Mouse (Mus musculus) B cell, adult 2 months (primary cell): ENCODE results near the gene Fam107b.

Source experiments
- DNase-seq, 2 experiments: peaks; one replicate each; pipeline ENCODE4 v3.0.0; 2022

Fam107b gene

GRCm38 (mm10) chr2:3713212-3713681 lies 143.0 kb downstream of the Fam107b start:
- DNase-seq = peak; percentile 100

DNA sequence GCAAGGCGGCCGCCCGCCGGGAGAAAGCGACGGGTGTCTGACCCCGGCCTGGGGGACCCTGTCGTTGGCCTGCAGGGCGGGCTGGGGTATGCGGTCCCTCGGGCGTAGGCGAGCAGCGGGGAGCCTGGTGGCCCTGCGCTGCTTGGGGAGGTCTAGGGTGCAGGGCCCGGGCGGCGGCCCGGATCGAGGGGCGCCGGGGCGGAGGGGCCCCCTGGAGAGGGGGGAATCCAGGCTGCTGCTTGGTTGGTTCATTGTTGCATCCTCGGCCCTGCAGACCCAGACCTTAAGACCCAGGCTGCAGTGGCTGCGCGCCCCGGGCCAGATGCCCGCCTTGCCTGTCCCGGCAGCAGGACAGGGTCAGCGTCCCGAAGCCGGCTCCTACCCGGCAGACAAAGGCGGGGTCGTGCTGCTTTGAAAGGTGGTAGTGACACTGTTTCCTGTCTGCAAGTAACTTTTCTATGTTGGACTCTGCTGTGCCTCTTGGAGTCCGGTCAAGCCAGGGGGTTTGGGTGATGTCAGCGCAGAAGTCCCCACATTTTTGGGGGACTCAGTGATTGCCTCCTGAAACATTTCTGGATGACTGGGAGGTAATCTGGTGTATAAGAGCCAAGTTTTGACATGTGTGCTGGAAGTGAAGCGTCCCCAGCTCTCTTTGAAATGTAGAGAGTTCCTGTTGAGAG lies 143.5 kb downstream of the Fam107b start:
- DNase-seq = peak; percentile 67 to 69

- DNase-seq = peak in 1 of 2 experiments; percentile 23
These were observed 144.2 kb downstream of the Fam107b start for GRCm38 (mm10) chr2:3714511-3714910.

DNA sequence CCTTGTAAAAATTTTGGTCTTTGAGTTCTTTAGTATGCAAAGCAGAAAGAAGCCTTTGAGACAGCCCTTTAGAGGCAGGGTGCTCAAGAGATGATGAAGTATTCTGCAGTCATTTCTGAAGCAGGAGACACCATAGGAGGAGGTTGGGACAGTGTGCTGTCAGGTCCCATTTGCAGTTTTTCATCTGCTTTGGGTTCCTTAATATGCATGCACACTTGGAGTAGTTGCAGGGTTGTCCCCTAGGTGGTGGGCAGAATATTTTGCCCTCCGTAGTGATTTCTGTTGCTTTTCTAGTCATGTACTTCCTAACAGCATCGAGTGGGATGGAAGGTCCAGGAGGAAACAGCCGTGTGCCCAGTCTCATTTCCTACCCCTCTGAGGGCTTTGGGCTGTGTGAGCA lies 145.1 kb downstream of the Fam107b start:
- DNase-seq = peak; percentile 64 to 69

DNA sequence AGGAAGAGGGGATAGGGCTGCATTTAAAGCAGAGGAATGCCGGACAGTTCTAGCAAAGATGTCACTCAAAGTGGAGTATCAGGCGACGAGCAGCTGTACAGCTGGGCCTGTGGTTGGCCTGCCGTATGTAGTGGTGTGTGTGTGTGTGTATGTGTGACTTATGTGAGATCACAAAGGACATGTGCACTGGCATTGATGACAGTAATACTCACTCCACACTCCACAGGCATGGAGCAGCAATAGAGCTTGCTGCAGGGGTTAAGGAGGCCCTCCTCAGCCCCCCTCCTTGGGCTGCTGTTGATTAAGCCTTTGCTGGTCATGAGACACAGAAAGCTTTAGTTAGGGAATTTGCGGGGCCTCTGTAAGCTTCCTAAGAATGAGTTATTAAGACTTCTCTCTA lies 147.0 kb downstream of the Fam107b start:
- DNase-seq = peak in 1 of 2 experiments; percentile 33

- peak in 1 of 2 experiments; percentile 42 for DNase-seq
These were observed 147.6 kb downstream of the Fam107b start for GRCm38 (mm10) chr2:3717847-3718246.

DNA sequence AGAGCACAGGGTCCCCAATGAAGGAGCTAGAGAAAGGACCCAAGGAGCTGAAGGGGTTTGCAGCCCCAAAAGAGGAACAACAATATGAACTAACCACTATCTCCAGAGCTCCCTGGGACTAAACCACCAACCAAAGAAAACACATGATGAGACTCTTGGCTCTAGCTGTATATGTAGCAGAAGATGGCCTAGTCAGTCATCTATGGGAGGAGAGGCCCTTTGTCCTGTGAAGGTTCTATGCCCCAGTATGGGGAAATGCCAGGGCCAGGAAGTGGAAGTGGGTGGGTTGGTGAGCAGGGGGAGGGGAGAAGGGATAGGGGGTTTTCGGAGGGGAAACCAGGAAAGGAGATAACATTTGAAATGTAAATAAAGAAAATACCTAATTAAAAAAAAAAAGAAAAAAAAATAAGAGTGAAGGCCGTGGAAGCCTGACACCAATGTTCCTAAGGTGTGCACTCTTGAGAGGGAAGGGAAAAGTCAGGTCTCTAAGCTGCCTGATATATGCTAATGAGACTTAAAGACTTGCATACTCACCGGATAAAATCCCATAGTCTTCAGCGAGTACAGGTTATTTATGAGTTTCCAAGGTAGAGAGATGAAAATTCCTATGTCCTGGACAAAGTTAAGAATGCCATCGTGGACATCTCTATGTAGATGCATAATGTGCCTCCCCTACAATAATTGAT lies 149.3 kb downstream of the Fam107b start:
- peak; percentile 46 to 53 for DNase-seq

GRCm38 (mm10) chr2:3721107-3721506 lies 150.8 kb downstream of the Fam107b start:
- no peak for DNase-seq

GRCm38 (mm10) chr2:3721974-3722373 lies 151.7 kb downstream of the Fam107b start:
- no peak for DNase-seq

- peak; percentile 58 to 63 for DNase-seq
These were observed 153.3 kb downstream of the Fam107b start for GRCm38 (mm10) chr2:3723391-3724106.

- peak; percentile 75 to 76 for DNase-seq
These were observed 156.3 kb downstream of the Fam107b start for GRCm38 (mm10) chr2:3726501-3727078.

DNA sequence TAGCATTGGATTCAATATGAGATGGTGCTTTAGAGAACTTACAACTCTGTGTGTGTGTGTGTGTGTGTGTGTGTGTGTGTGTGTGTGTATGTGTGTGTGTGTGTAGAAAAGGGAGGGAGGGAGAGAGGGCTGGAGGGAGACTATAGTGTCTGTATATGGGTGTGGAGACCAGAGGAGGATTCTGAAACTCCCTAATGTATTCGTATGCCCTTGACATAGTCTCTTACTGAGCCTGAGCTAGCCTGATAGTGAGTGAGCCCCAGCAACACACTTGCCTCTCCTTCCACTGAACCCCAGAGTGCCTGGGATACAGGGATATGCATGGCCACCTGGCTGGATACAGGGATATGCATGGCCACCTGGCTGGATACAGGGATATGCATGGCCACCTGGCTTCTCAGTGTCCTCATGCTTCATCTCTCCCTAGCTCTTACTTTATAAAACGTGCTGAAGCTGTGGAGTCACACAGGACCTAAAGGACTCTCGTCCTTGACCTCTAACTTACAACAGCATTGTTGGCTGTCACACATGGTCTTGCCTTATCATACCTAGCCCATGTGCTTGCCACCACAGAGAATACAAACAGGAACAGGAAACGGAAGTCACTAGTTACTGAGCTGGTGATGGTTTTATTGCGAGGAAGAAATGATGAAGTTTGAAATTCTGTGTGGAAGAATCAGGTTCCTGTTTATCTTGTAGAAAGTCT lies 157.1 kb downstream of the Fam107b start:
- peak; percentile 70 to 71 for DNase-seq

GRCm38 (mm10) chr2:3728090-3728489 lies 157.8 kb downstream of the Fam107b start:
- DNase-seq = peak in 1 of 2 experiments; percentile 24

- no peak for DNase-seq
These were observed 159.3 kb downstream of the Fam107b start for GRCm38 (mm10) chr2:3729586-3729985.

DNA sequence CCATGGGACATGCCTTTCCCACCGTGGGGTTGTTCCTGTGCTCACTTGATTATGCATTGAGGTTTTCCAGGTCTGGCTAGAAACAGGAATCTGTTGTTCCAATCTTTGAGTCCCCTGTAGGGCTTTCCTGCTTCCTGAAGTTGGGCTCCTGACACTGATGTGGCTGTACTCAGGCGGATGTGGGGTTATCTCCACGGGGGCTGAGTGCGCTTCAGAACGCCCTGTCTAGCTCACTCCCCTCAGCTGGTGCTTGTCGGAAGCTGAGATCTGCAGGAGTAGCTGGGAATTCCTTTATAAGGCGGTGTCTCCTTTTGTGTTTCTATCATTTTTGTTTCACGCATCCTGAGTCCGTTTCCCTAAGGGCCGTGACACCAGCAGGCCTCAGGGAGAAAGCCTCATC lies 160.5 kb downstream of the Fam107b start:
- peak; percentile 42 to 49 for DNase-seq

DNA sequence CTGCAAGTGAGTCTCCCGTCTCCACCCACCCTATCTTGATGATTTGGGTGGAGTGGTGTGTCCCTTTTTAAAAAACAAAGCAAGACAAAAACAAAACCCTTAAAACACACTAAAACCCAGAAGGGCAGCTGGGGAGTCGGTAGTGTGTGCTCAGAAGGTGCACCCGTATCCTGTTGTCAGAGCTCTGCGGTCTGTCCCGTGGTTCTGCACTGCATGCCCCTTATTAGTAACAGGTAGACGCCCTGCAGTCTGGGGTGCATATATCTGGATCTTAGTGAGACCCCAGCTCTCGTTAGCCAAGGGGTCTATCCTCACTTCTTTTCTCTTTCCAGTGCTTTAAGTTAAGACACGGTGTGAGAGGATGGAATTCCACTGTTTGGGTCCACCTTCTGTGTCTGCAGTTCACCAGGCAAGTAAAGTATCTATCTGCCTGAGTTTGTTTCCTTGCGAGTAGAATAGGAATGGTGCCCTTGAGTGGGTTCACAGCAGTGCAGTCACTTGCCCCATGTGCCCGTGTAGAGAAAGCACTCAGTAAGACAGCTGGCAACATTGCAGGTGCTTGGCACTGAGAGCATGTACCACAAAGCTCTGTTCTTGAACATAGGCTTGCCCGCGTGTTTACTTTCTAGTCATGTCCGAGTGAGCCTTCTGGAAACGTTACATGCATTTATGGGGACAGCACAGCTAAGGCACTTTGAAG lies 161.2 kb downstream of the Fam107b start:
- peak; percentile 76 to 80 for DNase-seq

- DNase-seq = no peak
These were observed 167.8 kb downstream of the Fam107b start for GRCm38 (mm10) chr2:3737917-3738694.

DNA sequence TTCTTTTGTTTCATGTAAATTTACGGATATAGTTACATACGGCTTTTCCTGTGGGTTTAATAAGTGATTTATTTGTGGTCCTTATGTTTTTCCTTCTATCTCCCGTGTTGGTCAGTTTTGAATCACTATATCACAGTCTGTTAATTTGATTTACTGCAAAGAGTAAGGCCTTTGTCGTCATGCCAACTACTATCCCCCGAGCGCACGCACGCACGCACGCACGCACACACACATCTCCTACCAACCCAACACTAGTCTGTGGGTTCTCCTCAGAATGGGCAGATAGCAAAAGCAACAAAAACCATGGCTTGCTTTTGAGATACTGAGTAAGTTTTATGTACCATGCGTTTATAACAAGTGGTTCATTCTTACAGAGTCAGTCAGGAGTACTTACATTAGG lies 168.4 kb downstream of the Fam107b start:
- no peak for DNase-seq

GRCm38 (mm10) chr2:3739351-3739961 lies 169.2 kb downstream of the Fam107b start:
- DNase-seq = no peak

- DNase-seq = no peak
These were observed 170.0 kb downstream of the Fam107b start for GRCm38 (mm10) chr2:3740256-3740655.

- no peak for DNase-seq
These were observed 170.4 kb downstream of the Fam107b start for GRCm38 (mm10) chr2:3740670-3741069.
